Mouse (Mus musculus) E14TG2a.4 (cell line): ENCODE results near the gene Elmod2.

Experiments
- CTCF ChIP-seq: conservative IDR thresholded peaks from 2 replicates; pipeline ENCODE4 v1.5.1; 2014; ENCODE audit warnings: low read length
- NANOG ChIP-seq: IDR thresholded peaks from 2 replicates; pipeline ENCODE4 v1.6.1; 2014; ENCODE audit warnings: borderline replicate concordance, low read length, mixed read lengths
- POU5F1 ChIP-seq: IDR thresholded peaks from 2 replicates; pipeline ENCODE4 v1.6.1; 2014; ENCODE audit warnings: low read length, borderline replicate concordance

DNA sequence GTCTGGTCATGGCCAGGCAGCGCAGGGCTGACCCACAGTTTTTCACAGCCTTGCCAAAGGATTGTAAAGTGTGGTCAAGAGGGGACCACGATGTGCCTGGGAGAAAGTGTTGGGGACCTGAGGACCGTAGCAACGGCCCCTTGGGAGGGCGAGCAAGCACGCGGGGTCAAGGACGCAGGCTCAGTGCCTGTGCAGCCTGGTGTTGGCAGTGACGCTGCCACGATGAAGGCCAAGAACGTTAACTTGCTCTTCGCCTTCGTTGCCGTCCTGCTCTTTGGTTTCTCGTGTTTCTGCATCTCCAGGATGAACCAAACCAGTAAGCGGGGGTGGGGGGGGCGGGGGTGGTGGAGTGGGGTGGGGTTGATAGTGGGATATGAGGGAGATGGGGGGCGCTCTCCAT, 16.0 kb upstream of the Elmod2 start, which contains the start of gene Mgat4d:
- TF ChIP-seq CTCF (no peak), POU5F1 (no peak), NANOG (no peak)
